Mouse (Mus musculus): ENCODE data around the gene Ppp1ca. TPM values are rescaled to one million over a fixed set of nuclear protein-coding genes. Genes with fewer than 3 reads are reported as not detected.
A peak's percentile ranks its signal among the peaks of the same experiment; 100 is the strongest.

The Ppp1ca gene
- polyA plus RNA-seq, 1 experiment from 2014 or later, result 929 TPM

GRCm38 (mm10) chr19:4172925-4173324 is 18.9 kb upstream of the Ppp1ca start:
- Histone ChIP-seq H3K4me2 (no peak overlapping the region), H3K27me3 (ENCODE audit: control insufficient read depth, insufficient read depth, low read length) (no peaks in the 10 kb centered on the region), H3K36me3 (ENCODE audit: control insufficient read depth, insufficient read depth, low read length) (no peaks in the 10 kb centered on the region), H3K9ac (ENCODE audit: low read length) (0 out of 2 replicates have a peak overlapping the region, but pooled peaks have one; percentile 33), H3K4me3 (ENCODE audit: low read depth, low read length) (no peak overlapping the region), H3K9me3 (ENCODE audit: control insufficient read depth, low read length) (no peaks in the 10 kb centered on the region), H3K27ac (ENCODE audit: low read depth, low read length) (no peak overlapping the region), H3K4me1 (ENCODE audit: control insufficient read depth, insufficient read depth, low read length) (peaks cover 15% of the 10 kb centered on the region)
- no peak for ATAC-seq (ENCODE audit: low FRiP score)
- WGBS, result 60% methylated on average over 11 of the region's 11 CpGs
- no peak for DNase-seq (ENCODE audit: low spot score, missing footprints)

DNA sequence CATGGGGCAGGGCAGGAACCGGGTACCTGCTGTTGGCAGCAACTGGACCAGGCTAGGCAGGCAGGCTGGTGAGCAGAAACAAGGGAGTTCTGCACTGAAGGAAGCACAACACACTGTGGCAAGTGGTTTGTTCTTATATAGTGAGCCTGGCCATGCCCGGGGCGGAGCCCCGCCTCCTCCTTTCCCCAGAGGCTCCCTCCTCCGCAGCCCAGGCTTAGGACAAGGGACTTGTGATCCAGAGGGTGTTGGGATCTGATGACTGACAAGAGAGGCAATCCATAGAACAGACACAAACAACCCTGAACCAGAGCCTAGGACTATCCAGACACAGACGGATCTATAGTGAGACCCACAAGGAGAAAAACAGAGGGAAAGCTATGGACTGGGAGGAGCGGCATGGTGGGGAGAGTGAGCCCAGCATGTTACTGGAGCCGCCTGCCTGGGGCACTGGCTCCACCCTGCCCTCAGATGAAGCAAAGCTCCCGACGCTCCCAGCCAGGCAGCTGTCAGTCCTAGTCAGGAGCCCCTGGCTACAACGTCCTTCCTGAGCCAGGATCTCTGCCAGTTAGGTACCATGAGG is 16.4 kb upstream of the Ppp1ca start, which contains the start of gene Carns1:
Gene Carns1, minus strand, starts transcription at position 112 of the 580 bp plus-strand sequence.
- Histone ChIP-seq H3K9ac (ENCODE audit: low read length) (peak within 1 kb of the TSS; percentile 48), H3K4me1 (ENCODE audit: control insufficient read depth, insufficient read depth, low read length) (peaks cover 8% of the 10 kb centered on the region), H3K36me3 (ENCODE audit: control insufficient read depth, insufficient read depth, low read length) (no peaks in the 10 kb centered on the region), H3K9me3 (ENCODE audit: control insufficient read depth, low read length) (no peaks in the 10 kb centered on the region), H3K4me2 (peak within 1 kb of the TSS; percentile 37), H3K27ac (ENCODE audit: low read depth, low read length) (no peak within 1 kb of the TSS), H3K4me3 (ENCODE audit: low read depth, low read length) (0 out of 2 replicates have a peak within 1 kb of the TSS, but pooled peaks have one; percentile 9), H3K27me3 (ENCODE audit: control insufficient read depth, insufficient read depth, low read length) (no peaks in the 10 kb centered on the region)
- DNase-seq (ENCODE audit: low spot score, missing footprints) (peak; percentile 86), ATAC-seq (ENCODE audit: low FRiP score) (peak; percentile 75; the same call in 1 of the 2 replicates)
- WGBS, result 1% methylated on average over 11 of the region's 11 CpGs

GRCm38 (mm10) chr19:4180411-4180810 is 11.5 kb upstream of the Ppp1ca start:
- 87% methylated on average over 7 of the region's 7 CpGs for WGBS
- ATAC-seq (ENCODE audit: low FRiP score), result no peak
- no peak overlapping the region for H3K4me2 ChIP-seq
- no peak for DNase-seq (ENCODE audit: low spot score, missing footprints)
- no peaks in the 10 kb centered on the region for H3K9me3 ChIP-seq (ENCODE audit: control insufficient read depth, low read length)
- no peak overlapping the region for H3K4me3 ChIP-seq (ENCODE audit: low read depth, low read length)
- H3K27me3 ChIP-seq (ENCODE audit: control insufficient read depth, insufficient read depth, low read length), result no peaks in the 10 kb centered on the region
- H3K9ac ChIP-seq (ENCODE audit: low read length), result no peak overlapping the region
- H3K4me1 ChIP-seq (ENCODE audit: control insufficient read depth, insufficient read depth, low read length), result peaks cover 5% of the 10 kb centered on the region
- H3K27ac ChIP-seq (ENCODE audit: low read depth, low read length), result no peak overlapping the region
- no peaks in the 10 kb centered on the region for H3K36me3 ChIP-seq (ENCODE audit: control insufficient read depth, insufficient read depth, low read length)

DNA sequence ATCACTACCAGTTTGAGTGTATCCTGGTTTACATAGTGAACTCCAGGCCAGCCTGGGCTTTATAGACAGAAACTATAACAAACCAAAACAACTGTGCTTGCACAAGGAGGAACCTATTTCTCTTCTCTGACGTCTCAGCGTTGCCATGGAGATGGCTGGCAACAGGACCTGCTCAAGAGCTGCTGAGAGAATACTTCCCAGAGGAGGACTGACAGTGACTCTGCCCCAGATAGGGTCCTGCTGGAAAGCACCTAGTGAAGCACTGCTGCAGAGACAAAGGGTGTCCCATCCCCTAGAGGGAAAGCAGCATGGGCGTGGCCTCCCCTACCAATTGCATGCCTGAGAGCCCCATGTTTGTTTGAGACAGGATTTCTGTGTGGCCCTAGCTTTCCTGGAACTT is 10.0 kb upstream of the Ppp1ca start:
- Histone ChIP-seq H3K27me3 (ENCODE audit: control insufficient read depth, insufficient read depth, low read length) (no peaks in the 10 kb centered on the region), H3K9me3 (ENCODE audit: control insufficient read depth, low read length) (no peaks in the 10 kb centered on the region), H3K27ac (ENCODE audit: low read depth, low read length) (no peak overlapping the region), H3K4me1 (ENCODE audit: control insufficient read depth, insufficient read depth, low read length) (no peaks in the 10 kb centered on the region), H3K9ac (ENCODE audit: low read length) (no peak overlapping the region), H3K36me3 (ENCODE audit: control insufficient read depth, insufficient read depth, low read length) (no peaks in the 10 kb centered on the region), H3K4me3 (ENCODE audit: low read depth, low read length) (no peak overlapping the region), H3K4me2 (no peak overlapping the region)
- DNase-seq (ENCODE audit: low spot score, missing footprints), result no peak
- WGBS, result 47% methylated on average over 3 of the region's 3 CpGs
- ATAC-seq (ENCODE audit: low FRiP score), result no peak

DNA sequence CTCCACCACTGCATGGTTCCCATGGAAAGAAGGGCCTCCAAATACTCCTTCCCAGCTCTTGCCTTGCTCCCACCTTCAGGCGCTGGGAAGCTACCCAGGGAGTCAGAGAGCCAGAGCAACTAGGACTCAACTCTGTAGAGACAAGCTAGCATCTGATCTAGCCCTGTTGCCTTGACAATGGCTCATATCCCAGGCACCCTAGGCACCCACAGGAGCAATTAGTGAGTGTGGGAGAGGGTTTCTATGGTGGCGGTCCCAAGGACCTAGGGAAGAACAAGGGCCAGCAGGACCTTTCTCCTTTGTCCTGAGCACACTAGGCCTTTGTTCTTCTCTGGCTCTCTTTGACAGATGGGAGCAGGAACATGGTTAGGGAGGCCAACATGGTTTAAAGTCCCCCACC is 8.2 kb upstream of the Ppp1ca start:
- no peaks in the 10 kb centered on the region for H3K36me3 ChIP-seq (ENCODE audit: control insufficient read depth, insufficient read depth, low read length)
- no peak overlapping the region for H3K9ac ChIP-seq (ENCODE audit: low read length)
- H3K27me3 ChIP-seq (ENCODE audit: control insufficient read depth, insufficient read depth, low read length), result no peaks in the 10 kb centered on the region
- ATAC-seq (ENCODE audit: low FRiP score) (no peak), DNase-seq (ENCODE audit: low spot score, missing footprints) (no peak)
- WGBS, result 87% methylated on average over 2 of the region's 2 CpGs
- H3K27ac ChIP-seq (ENCODE audit: low read depth, low read length), result no peak overlapping the region
- H3K4me3 ChIP-seq (ENCODE audit: low read depth, low read length), result no peak overlapping the region
- no peaks in the 10 kb centered on the region for H3K9me3 ChIP-seq (ENCODE audit: control insufficient read depth, low read length)
- no peaks in the 10 kb centered on the region for H3K4me1 ChIP-seq (ENCODE audit: control insufficient read depth, insufficient read depth, low read length)
- no peak overlapping the region for H3K4me2 ChIP-seq

DNA sequence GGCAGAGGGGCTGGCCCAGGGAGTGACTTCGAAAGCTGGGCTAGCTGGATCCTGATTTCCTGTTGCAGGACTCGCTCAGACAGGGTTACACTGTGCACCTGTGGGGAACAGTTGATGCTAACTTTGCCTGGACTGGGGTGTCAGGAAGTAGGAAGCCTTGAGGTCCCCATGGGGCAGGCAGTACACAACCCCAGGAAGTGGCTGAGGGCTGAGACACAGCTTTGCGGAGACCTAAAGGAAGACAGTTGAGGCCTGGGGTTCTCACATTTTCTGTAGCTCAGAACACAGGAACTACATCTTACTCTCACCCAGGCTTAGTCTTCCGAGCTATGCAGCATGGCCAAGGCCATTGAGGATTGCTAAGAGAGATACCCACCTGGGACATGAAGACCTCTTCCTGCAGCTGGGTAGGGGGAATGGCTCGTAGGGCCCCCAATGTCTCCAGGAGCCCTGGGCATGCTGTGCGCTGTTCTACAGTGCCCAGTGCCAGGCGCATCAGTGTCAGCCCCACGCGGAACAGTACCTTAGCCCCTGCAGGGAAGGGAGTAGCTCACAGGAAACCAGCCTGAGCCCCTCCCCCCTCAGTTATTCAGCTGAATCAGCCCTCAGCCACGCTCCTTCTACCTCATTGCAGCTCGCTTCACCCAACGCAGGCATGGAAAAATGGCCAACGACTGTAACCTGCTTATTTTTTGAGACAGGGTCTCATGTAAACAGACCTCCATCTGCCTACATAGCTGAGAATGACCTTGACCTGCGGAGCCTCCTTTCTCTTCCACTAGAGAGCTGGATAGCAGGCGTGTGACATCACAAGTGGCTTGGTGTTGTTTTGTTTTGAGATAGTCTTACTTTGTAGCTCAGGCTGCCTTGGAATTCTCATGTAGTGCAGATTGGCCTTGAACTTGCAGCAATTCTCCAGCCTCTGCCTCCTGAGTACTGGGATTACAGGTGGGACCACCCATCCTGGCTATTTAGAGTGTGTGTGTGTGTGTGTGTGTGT is 6.6 kb upstream of the Ppp1ca start:
- Histone ChIP-seq H3K27ac (ENCODE audit: low read depth, low read length) (no peak overlapping the region), H3K9ac (ENCODE audit: low read length) (no peak overlapping the region), H3K4me3 (ENCODE audit: low read depth, low read length) (no peak overlapping the region), H3K4me1 (ENCODE audit: control insufficient read depth, insufficient read depth, low read length) (no peaks in the 10 kb centered on the region), H3K4me2 (no peak overlapping the region), H3K36me3 (ENCODE audit: control insufficient read depth, insufficient read depth, low read length) (no peaks in the 10 kb centered on the region), H3K9me3 (ENCODE audit: control insufficient read depth, low read length) (no peaks in the 10 kb centered on the region), H3K27me3 (ENCODE audit: control insufficient read depth, insufficient read depth, low read length) (no peaks in the 10 kb centered on the region)
- no peak for DNase-seq (ENCODE audit: low spot score, missing footprints)
- no peak for ATAC-seq (ENCODE audit: low FRiP score)
- 66% methylated on average over 15 of the region's 15 CpGs for WGBS

- Histone ChIP-seq H3K27ac (ENCODE audit: low read depth, low read length) (no peak overlapping the region), H3K9me3 (ENCODE audit: control insufficient read depth, low read length) (no peaks in the 10 kb centered on the region), H3K27me3 (ENCODE audit: control insufficient read depth, insufficient read depth, low read length) (no peaks in the 10 kb centered on the region), H3K4me2 (no peak overlapping the region), H3K36me3 (ENCODE audit: control insufficient read depth, insufficient read depth, low read length) (no peaks in the 10 kb centered on the region), H3K4me3 (ENCODE audit: low read depth, low read length) (no peak overlapping the region), H3K4me1 (ENCODE audit: control insufficient read depth, insufficient read depth, low read length) (peaks cover 2% of the 10 kb centered on the region; the same call in 1 of the 2 replicates), H3K9ac (ENCODE audit: low read length) (no peak overlapping the region)
- ATAC-seq (ENCODE audit: low FRiP score) (no peak), DNase-seq (ENCODE audit: low spot score, missing footprints) (no peak)
- WGBS, result 80% methylated on average over 3 of the region's 3 CpGs
Observed at GRCm38 (mm10) chr19:4187303-4187702, 4.6 kb upstream of the Ppp1ca start.

GRCm38 (mm10) chr19:4189051-4189620 is 2.7 kb upstream of the Ppp1ca start:
- H3K9ac ChIP-seq (ENCODE audit: low read length), result no peak overlapping the region
- H3K9me3 ChIP-seq (ENCODE audit: control insufficient read depth, low read length), result no peaks in the 10 kb centered on the region
- peaks cover 2% of the 10 kb centered on the region; the same call in 1 of the 2 replicates for H3K36me3 ChIP-seq (ENCODE audit: control insufficient read depth, insufficient read depth, low read length)
- peaks cover 12% of the 10 kb centered on the region for H3K4me1 ChIP-seq (ENCODE audit: control insufficient read depth, insufficient read depth, low read length)
- no peak overlapping the region for H3K27ac ChIP-seq (ENCODE audit: low read depth, low read length)
- H3K4me2 ChIP-seq, result no peak overlapping the region
- no peak for DNase-seq (ENCODE audit: low spot score, missing footprints)
- 85% methylated on average over 12 of the region's 12 CpGs for whole genome bisulfite sequencing
- ATAC-seq (ENCODE audit: low FRiP score), result no peak
- no peak overlapping the region for H3K4me3 ChIP-seq (ENCODE audit: low read depth, low read length)
- no peaks in the 10 kb centered on the region for H3K27me3 ChIP-seq (ENCODE audit: control insufficient read depth, insufficient read depth, low read length)
